Mouse (Mus musculus): ENCODE data around the gene Dbn1. TPM values are rescaled to one million over a fixed set of nuclear protein-coding genes. Genes with fewer than 3 reads are reported as not detected.

Gene Dbn1
- total and polyA plus RNA-seq, 3 experiments = 0.09 to 3.1 (median 0.59) TPM

DNA sequence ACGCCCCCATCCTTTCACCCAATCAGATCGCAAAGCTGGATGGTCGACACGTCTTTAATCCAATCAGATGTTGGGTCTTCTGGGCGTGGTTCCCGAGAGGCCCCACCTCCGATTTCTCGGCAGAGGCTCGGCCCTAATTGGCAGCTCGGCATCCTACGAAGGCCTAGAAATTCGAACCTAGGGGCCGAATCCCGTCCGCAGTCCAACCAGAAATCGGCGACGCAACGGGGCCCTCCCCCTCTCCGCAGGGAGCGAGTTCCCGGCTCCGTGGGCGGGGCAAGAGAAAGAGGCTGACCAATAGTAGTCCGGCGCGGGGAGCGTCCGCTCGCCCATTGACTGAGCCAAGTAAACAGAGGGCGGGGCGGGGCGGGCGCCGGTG, 43.0 kb downstream of the Dbn1 start, which contains the start of gene Grk6:
Gene Grk6, plus strand, starts transcription at position 136 of the 379 bp plus-strand sequence.
- Histone ChIP-seq H3K4me1 (ENCODE audit: control insufficient read depth in 1 of 2, insufficient read depth in 2 of 2) (peaks cover 24 to 43% of the 10 kb centered on the region in 2 experiments), H3K36me3 (replicated peaks in 1 of 2; ENCODE audit: control insufficient read depth in 1 of 2, insufficient read depth in 1 of 2, low read length in 1 of 2) (peaks cover 0 to 6% of the 10 kb centered on the region in 2 experiments), H3K27ac (ENCODE audit: insufficient read depth, low read depth) (peak within 1 kb of the TSS; percentile 94), H3K9me3 (replicated peaks; ENCODE audit: low read length) (no peaks in the 10 kb centered on the region), H3K27me3 (replicated peaks) (no peaks in the 10 kb centered on the region), H3K79me2 (replicated peaks; ENCODE audit: control insufficient read depth, extremely low read depth, insufficient read depth, poor library complexity, severe bottlenecking) (peaks cover 34% of the 10 kb centered on the region), H3K9ac (ENCODE audit: insufficient read depth, low read depth) (peak within 1 kb of the TSS; percentile 98), H3K4me2 (ENCODE audit: insufficient read depth, low read depth, poor library complexity, severe bottlenecking) (peak within 1 kb of the TSS; percentile 93), H3K4me3 (replicated peaks in 1 of 3; ENCODE audit: low read depth in 2 of 3, low read length in 2 of 3, poor library complexity in 1 of 3) (peak within 1 kb of the TSS; percentile 65 to 99 (median 80))
- in situ Hi-C loops (cut with MboI; ENCODE audit: low pct_ligation_motif_present, low pct_unique_long_range_greater_than_20kb, low sequenced_read_pairs) = no loop called here
- dilution Hi-C loops (cut with MboI; ENCODE audit: extremely low pct_ligation_motif_present, extremely low pct_unique_long_range_greater_than_20kb, low sequenced_read_pairs) = no loop called here
- DNase-seq (ENCODE audit: extremely low read depth) = peak; percentile 99
- no peak for TF ChIP-seq MXI1 (IDR thresholded peaks at IDR 0.05; ENCODE audit: low read depth, low read length)
- TF ChIP-seq MAFK (IDR thresholded peaks at IDR 0.05; ENCODE audit: insufficient replicate concordance, low read length) = no peak
- TF ChIP-seq CHD2 (IDR thresholded peaks at IDR 0.05; ENCODE audit: low read length) = peak; percentile 93
- TF ChIP-seq JUND (conservative IDR thresholded peaks at IDR 0.05; ENCODE audit: low read depth, low read length) = no peak

DNA sequence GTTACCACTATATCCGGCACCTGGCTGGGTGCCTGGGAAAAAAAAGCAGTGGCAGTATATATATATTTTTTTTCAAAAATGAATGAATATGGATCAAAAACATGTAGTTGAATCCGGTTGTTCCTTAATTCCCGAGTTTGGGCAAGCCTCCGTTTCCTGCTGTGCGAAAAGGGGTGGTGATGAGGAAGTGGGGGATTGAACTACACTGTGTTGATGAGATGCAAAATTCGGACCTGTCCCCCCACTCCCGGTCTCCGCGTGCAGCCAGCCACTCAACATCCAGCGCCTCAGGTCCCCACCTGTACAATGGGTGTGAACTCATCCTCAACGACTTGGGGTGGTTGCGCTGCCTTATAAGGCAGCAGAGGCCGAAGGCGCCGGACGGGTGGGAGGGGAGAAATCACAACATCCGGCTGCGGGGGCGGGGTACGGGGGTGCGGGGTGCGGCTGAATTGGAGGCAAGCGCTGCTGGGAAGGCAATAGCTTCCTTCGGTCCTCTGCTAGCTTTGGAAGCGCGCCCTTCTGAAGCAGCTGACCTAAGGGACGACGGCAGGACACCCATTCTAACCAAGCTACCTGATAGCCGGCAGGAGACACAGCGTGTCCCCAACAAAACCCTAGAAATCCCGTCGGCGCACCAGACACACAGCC, 43.5 kb downstream of the Dbn1 start:
- Histone ChIP-seq H3K4me1 (ENCODE audit: control insufficient read depth in 1 of 2, insufficient read depth in 2 of 2) (peaks cover 19 to 38% of the 10 kb centered on the region in 2 experiments), H3K79me2 (replicated peaks; ENCODE audit: control insufficient read depth, extremely low read depth, insufficient read depth, poor library complexity, severe bottlenecking) (peaks cover 34% of the 10 kb centered on the region), H3K27ac (ENCODE audit: insufficient read depth, low read depth) (peak overlapping the region; percentile 64), H3K27me3 (replicated peaks) (no peaks in the 10 kb centered on the region), H3K4me2 (ENCODE audit: insufficient read depth, low read depth, poor library complexity, severe bottlenecking) (peak overlapping the region; percentile 93), H3K9ac (ENCODE audit: insufficient read depth, low read depth) (peak overlapping the region; percentile 59), H3K36me3 (replicated peaks in 1 of 2; ENCODE audit: control insufficient read depth in 1 of 2, insufficient read depth in 1 of 2, low read length in 1 of 2) (peaks cover 0 to 2% of the 10 kb centered on the region in 2 experiments), H3K9me3 (replicated peaks; ENCODE audit: low read length) (no peaks in the 10 kb centered on the region), H3K4me3 (replicated peaks in 1 of 3; ENCODE audit: low read depth in 2 of 3, low read length in 2 of 3, poor library complexity in 1 of 3) (peak overlapping the region; percentile 58 to 80 (median 65))
- peak; percentile 91 for DNase-seq (ENCODE audit: extremely low read depth)
- in situ Hi-C loops (cut with MboI; ENCODE audit: low pct_ligation_motif_present, low pct_unique_long_range_greater_than_20kb, low sequenced_read_pairs) = no loop called here
- dilution Hi-C loops (cut with MboI; ENCODE audit: extremely low pct_ligation_motif_present, extremely low pct_unique_long_range_greater_than_20kb, low sequenced_read_pairs) = no loop called here
- TF ChIP-seq MAX (IDR thresholded peaks at IDR 0.05; ENCODE audit: low read length) (peak; percentile 86), POLR2AphosphoS2 (IDR thresholded peaks at IDR 0.05; ENCODE audit: low read depth, low read length) (peak; percentile 83; the same call in 1 of the 2 replicates), MEF2A (IDR thresholded peaks at IDR 0.05; ENCODE audit: borderline replicate concordance, low read depth, low read length) (0 out of 2 replicates have a peak, but pooled peaks have one; percentile 19), POLR2A (IDR thresholded peaks at IDR 0.05; ENCODE audit: low read depth, low read length) (peak; percentile 92), TBP (conservative IDR thresholded peaks at IDR 0.05; ENCODE audit: low read depth, low read length) (peak; percentile 81; the same call in 1 of the 2 replicates), HCFC1 (IDR thresholded peaks at IDR 0.05; ENCODE audit: low read depth, low read length) (peak; percentile 65), SIN3A (IDR thresholded peaks at IDR 0.05; ENCODE audit: low read length) (peak; percentile 96), RCOR1 (conservative IDR thresholded peaks at IDR 0.05; ENCODE audit: low read depth, low read length) (0 out of 2 replicates have a peak, but pooled peaks have one; percentile 35), NELFE (IDR thresholded peaks at IDR 0.05; ENCODE audit: low read depth, low read length) (peak; percentile 90), EP300 (IDR thresholded peaks at IDR 0.05; ENCODE audit: low read length) (no peak), ZC3H11A (IDR thresholded peaks at IDR 0.05; ENCODE audit: low read depth, low read length) (no peak), ETS1 (conservative IDR thresholded peaks at IDR 0.05; ENCODE audit: low read depth, low read length) (peak; percentile 40; the same call in 1 of the 2 replicates), UBTF (IDR thresholded peaks at IDR 0.05; ENCODE audit: low read depth, low read length) (no peak), MAZ (IDR thresholded peaks at IDR 0.05; ENCODE audit: low read depth, low read length) (peak; percentile 89), ZKSCAN1 (IDR thresholded peaks at IDR 0.05; ENCODE audit: borderline replicate concordance, low read depth, low read length) (no peak), TCF12 (IDR thresholded peaks at IDR 0.05; ENCODE audit: low read depth, low read length) (peak; percentile 79; the same call in 1 of the 2 replicates), BHLHE40 (IDR thresholded peaks at IDR 0.05; ENCODE audit: low read depth, low read length) (peak; percentile 44), MXI1 (IDR thresholded peaks at IDR 0.05; ENCODE audit: low read depth, low read length) (peak; percentile 85), GABPA (IDR thresholded peaks at IDR 0.05; ENCODE audit: insufficient replicate concordance, low read depth, low read length) (no peak), KAT2A (IDR thresholded peaks at IDR 0.05; ENCODE audit: insufficient replicate concordance, low read length) (0 out of 2 replicates have a peak, but pooled peaks have one; percentile 51), CHD1 (IDR thresholded peaks at IDR 0.05; ENCODE audit: low read depth, low read length) (no peak), MAFK (IDR thresholded peaks at IDR 0.05; ENCODE audit: insufficient replicate concordance, low read length) (no peak), CTCF (conservative IDR thresholded peaks at IDR 0.05 in 1 of 2, IDR thresholded peaks at IDR 0.05 in 1 of 2; ENCODE audit: low read depth in 2 of 2, low read length in 2 of 2) (no peak), JUN (IDR thresholded peaks at IDR 0.05; ENCODE audit: insufficient read depth, low read depth, low read length) (no peak), USF2 (conservative IDR thresholded peaks at IDR 0.05; ENCODE audit: low read depth, low read length) (no peak), ELF1 (IDR thresholded peaks at IDR 0.05; ENCODE audit: low read depth, low read length) (peak; percentile 54; the same call in 1 of the 2 replicates), NRF1 (IDR thresholded peaks at IDR 0.05; ENCODE audit: low read depth, low read length) (no peak), IRF4 (IDR thresholded peaks at IDR 0.05; ENCODE audit: low read depth, low read length) (peak; percentile 27; the same call in 1 of the 2 replicates), MYC (IDR thresholded peaks at IDR 0.05; ENCODE audit: low read depth, low read length) (peak; percentile 82)
